Mouse (Mus musculus) thymus, adult 18-20 months (tissue): ENCODE results near the gene Lyrm7.

ENCODE experiments used
- DNase-seq, 2 experiments: peaks; one replicate each; pipeline ENCODE4 v3.0.0; 2022; ENCODE audit warnings: mixed read lengths in 2 of 2

The Lyrm7 gene

GRCm38 (mm10) chr11:54801791-54802558 lies 58.7 kb downstream of the Lyrm7 start:
- DNase-seq: peak; percentile 77 to 84

GRCm38 (mm10) chr11:54796551-54796950 lies 64.2 kb downstream of the Lyrm7 start:
- no peak for DNase-seq

GRCm38 (mm10) chr11:54794678-54795077 lies 66.0 kb downstream of the Lyrm7 start:
- DNase-seq: no peak

GRCm38 (mm10) chr11:54793173-54793572 lies 67.5 kb downstream of the Lyrm7 start:
- DNase-seq: no peak

- DNase-seq: no peak
Measured at GRCm38 (mm10) chr11:54791458-54791857, 69.3 kb downstream of the Lyrm7 start.

- DNase-seq: peak; percentile 93
Measured at GRCm38 (mm10) chr11:54787488-54788474, 72.9 kb downstream of the Lyrm7 start, which contains the start of gene Cdc42se2. TSS of gene Cdc42se2 (minus strand) at chr11:54787675.

GRCm38 (mm10) chr11:54786858-54787487 lies 73.7 kb downstream of the Lyrm7 start:
- peak; percentile 54 to 69 for DNase-seq

- no peak for DNase-seq
Measured at GRCm38 (mm10) chr11:54785566-54785965, 75.2 kb downstream of the Lyrm7 start.

- no peak for DNase-seq
Measured at GRCm38 (mm10) chr11:54784436-54784835, 76.3 kb downstream of the Lyrm7 start.

- no peak for DNase-seq
Measured at GRCm38 (mm10) chr11:54782253-54782652, 78.5 kb downstream of the Lyrm7 start.

- DNase-seq: no peak
Measured at GRCm38 (mm10) chr11:54779946-54780345, 80.8 kb downstream of the Lyrm7 start.

- DNase-seq: no peak
Measured at GRCm38 (mm10) chr11:54778131-54778844, 82.4 kb downstream of the Lyrm7 start.

- DNase-seq: no peak
Measured at GRCm38 (mm10) chr11:54777387-54778130, 83.2 kb downstream of the Lyrm7 start.
